Mouse (Mus musculus) heart, postnatal 0 days (tissue): ENCODE measurements around the gene Slc39a8.

Experiments
- CTCF ChIP-seq: IDR thresholded peaks from 2 replicates; pipeline ENCODE4 v1.5.1; 2016; ENCODE audit warnings: antibody characterized with exemption, control low read depth, low read depth
- EP300 ChIP-seq: IDR thresholded peaks from 2 replicates; pipeline ENCODE4 v1.6.1; 2016; ENCODE audit warnings: antibody characterized with exemption, low read depth

GRCm38 (mm10) chr3:135817124-135817523 is 8.0 kb upstream of the Slc39a8 start:
- TF ChIP-seq EP300 (no peak), CTCF (no peak)
